Mouse (Mus musculus) skeletal muscle tissue, adult 2 months (tissue): ENCODE measurements around the gene Olfr1477.
"Not testable (repeated sequence)": the region's sequence is repeated elsewhere in the genome, so short reads cannot be mapped to it uniquely, and the experiment has no call there.

Source experiments
- DNase-seq: peaks from one replicate; pipeline ENCODE4 v3.0.0-alpha.2; 2012; ENCODE audit warnings: low read depth, low spot score

Olfr1477 gene

DNA sequence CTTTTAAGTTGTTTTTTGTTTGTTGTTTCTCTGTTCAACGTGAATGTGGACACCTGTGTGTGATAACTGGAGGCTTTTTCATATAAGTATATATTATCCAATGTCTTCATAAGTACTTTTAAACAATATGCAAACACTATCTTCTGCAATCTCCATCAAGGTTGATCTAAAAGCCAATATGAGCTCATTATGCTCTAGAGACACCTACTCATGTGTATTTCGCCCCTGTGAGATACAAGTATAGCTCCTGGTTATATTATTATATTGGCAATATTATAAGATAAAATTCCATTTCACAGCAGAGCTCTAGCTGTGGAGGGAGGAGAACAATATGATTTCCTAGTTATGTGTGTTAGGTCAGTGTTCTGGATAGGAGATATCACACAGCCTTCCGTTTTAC, at the start of gene Olfr1477:
Olfr1477 (plus strand) TSS at position 301 of the 400 bp plus-strand sequence.
- DNase-seq = no peak

DNA sequence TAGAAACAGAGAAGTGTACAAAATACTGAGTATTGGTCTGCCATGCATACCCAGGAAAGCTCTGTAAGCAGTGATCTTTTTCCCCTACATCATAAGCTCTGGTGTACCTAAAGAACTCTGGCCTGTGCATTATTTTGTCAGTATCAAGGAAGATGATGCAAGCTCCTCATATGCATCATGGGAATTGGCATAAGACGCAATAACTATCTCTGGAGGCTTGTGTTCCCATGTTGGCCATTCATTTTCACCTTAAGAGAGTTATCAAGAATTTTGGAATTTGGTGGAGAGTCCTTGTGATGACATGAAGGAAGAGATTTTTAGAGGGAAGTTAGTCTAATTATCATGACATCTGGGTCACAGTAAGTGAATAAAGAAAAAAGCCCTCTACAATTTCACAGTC, 44.4 kb upstream of the Olfr1477 start, which contains the start of gene Olfr1472:
Olfr1472 (minus strand) TSS at position 101 of the 400 bp plus-strand sequence.
- DNase-seq = no peak

DNA sequence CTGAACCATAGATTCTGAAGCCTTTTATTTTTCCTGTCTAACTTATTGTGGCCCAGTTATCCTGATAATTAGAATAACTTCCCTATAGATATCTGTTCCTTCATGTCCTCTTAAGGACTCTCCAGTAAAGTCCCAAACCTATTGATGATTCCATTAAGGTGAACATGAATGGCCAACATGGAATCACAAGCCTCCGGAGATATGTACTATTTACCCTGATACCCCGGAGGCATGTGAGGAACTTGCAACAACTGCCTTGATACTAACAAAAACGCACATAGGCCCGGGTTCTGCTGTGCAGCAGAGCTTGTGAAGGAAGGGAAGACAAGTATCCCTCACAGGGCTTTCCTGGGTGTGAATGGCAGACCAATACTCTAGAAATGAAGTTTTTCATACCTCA, 31.1 kb upstream of the Olfr1477 start, which contains the start of gene Olfr1474:
Olfr1474 (plus strand) TSS at position 301 of the 400 bp plus-strand sequence.
- DNase-seq = not testable (repeated sequence)

- no peak for DNase-seq
Measured at GRCm38 (mm10) chr19:13480096-13480495, 20.2 kb upstream of the Olfr1477 start, which contains the start of gene Olfr1475. Gene Olfr1475, minus strand, starts transcription at chr19:13480196.

DNA sequence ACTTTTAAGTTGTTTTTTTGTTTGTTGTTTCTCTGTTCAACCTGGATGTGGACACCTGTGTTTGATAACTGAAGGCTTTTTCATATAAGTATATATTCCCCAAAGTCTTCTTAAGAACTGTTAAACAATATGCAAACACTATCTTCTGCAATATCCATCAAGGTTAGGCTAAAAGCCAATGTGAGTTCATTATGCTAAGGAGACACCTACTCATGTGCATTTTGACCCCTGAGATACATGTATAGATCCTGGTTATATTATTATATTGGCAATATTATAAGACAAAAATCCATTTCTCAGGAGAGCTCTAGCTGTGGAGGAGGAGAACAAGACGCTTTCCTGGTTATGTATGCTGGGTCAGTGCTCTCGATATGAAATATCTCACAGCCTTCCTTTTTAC, 27.3 kb downstream of the Olfr1477 start, which contains the start of gene Olfr1480:
Olfr1480 (plus strand) TSS at position 301 of the 400 bp plus-strand sequence.
- DNase-seq = no peak
